Mouse (Mus musculus): ENCODE results near the gene Tmc6.
A peak's percentile ranks its signal among the peaks of the same experiment; 100 is the strongest.

Gene Tmc6

DNA sequence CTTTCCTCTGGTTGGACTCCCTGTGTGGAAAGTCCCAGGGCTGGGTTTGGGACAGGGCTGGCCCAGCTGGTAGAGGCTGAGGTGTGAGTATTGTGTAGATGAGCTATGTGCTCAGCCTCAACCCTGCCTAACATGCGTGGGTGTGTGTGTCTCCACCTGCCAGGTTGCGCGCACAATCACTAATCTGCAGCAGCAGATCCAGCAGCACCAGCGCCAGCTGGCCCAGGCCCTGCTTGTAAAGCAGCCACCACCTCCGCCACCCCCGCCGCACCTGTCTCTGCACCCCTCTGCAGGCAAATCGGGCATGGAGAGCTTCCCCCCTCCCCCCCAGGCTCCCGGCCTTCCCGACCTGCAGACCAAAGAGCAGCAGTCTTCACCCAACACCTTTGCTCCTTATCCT is 32.6 kb downstream of the Tmc6 start:
- DNase-seq = no peak

DNA sequence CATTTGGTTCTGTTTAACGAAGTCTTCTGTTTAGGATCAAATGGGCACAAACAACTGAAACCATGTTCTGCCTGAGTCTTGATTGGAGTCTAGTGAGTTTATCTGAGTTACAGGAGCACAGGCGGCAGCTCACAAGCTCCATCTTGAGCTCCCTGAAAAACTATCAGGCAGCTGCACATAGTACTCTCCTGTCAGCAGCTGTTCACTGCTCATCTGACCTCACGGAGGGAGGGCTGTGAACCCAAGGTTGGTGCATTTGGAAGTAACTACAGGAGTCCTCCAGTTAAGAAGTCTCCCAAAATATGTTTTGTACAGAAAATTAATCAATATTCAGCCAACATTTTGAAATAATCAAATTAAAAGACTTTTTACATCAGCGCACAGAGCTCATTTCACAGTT is 33.4 kb downstream of the Tmc6 start:
- DNase-seq = no peak

DNA sequence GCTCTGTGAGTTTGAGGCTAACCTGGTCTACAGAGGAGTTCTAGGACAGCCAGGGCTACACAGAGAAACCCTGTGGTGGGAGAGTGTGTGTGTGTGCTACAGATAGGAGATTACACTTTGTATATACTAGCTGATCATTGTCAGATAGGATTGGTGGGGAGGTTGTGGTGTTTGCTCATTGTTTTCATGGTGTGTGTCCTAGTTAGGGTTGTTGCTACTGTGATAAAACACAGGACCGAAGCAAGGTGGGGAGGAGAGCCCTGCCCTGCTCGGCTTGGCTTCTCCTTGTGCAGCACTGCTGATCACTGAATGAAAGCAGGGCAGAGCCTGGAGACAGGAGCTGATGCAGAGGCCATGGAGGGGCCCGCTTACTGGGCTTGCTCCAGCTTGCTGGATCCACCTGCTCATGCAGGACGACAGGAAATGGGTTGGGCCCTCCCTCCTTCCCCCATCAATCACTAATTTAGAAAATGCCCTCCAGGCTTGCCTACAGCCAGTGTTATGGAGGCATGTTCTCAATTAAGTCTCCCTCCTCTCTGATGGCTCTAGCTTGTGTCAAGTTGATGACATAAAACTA is 38.5 kb downstream of the Tmc6 start:
- no peak for DNase-seq

DNA sequence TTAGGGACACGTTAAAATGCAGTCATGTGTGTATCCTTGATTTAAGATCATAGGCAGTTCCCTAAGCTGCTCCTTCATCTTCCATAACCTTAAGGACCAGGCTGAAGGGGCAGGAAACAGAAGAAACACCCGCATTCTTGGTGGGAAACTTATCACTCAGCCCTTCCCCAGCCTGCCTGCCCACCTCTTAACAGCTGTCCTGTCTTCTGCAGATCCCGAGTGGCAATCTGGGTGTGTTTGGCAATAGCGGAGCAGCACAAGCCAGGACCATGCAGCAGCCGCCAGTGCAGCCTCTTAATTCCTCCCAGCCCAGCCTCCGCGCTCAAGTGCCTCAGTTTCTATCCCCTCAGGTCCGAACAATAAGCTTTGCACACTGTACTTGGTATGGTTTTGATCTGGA is 39.3 kb downstream of the Tmc6 start:
- no peak for DNase-seq

DNA sequence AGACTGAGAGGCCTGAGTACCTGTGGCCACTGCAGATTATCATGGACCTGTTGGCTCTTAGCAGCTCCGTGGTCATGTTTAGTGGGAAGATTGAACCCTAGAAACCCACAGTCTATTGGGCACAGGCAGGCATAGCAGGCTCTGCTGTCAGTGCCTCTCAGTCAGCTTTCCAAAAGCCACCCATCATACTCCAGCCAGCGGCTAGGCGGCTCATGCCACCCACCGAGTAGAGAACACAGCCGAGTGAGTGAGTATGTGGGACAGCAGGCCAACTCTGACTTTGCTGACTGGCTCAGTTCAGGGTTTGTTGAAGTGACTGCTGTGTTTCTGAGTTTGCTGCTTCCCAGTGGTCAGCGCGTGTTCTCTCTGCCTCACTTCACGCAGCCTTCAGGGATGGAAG is 39.8 kb downstream of the Tmc6 start:
- no peak for DNase-seq

DNA sequence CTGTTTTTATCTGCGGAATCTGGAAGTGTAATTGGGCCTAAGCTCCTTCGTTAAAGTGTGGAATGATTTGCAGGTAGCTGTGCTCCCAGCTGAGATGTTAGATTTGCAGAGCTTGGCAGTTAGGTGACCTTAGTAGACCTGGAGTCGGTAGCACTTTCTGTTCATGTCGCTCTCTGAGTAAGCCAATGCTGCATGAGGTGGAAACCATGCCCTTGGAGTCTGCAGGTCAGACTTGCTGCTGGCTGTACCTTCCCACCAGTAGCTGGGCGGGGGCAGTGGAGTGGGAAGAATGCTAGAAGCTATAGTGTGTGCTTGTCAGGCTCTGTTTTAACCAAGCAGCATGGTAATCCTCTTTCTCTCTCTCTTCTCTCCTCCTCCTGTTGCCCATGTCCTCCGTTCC is 40.9 kb downstream of the Tmc6 start:
- DNase-seq = peak in 1 of 2 experiments; percentile 28

DNA sequence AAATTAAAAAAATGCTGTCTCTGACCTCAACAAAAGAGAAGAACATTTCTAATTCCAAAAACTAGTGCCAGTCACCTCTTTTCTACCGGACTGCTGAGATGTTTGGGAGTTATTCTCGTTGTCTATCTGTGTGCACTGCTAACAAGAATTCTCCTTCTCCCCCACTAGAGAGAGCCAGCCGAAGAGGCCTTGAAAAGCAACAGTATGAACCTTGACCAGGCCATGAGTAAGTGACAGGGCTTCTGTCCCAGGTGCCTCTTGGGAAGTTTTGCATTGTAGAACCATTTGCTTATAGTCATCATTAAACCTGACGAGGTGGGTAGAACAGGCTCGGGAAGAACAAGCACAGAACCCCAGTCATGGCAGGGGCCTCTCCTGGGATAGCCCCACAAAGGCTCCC is 43.9 kb downstream of the Tmc6 start:
- DNase-seq = no peak

DNA sequence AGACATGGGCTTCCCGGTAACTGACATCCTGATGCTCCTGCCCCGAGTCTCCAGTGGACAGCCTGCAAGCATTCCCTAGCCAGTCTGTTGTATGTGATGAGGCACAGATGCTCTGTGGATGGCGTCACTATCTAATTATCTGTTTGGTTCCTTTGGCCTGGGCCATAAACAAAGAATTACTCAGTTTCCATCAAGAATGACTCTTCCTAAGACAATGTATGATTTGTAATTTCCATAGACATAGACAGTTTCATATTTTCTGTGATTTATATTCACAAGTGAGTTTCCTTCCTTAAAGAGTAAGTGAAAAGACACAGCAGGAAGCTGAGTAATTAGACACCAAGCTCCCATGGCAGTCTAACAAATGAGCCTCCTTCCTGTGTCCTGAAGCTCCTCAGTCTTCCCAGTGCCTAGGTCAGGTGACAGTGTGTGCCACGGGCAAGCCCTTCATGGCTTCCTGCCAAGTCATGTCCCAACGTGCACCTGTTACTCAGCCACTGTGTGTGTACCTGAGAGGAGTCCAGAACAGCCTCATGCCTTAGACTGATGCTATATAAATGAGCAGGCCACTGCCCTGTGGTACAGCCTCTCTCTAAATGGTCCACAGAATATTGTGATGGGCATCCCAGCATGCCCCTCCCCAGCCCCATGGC is 45.8 kb downstream of the Tmc6 start:
- DNase-seq = peak; percentile 52 to 63

DNA sequence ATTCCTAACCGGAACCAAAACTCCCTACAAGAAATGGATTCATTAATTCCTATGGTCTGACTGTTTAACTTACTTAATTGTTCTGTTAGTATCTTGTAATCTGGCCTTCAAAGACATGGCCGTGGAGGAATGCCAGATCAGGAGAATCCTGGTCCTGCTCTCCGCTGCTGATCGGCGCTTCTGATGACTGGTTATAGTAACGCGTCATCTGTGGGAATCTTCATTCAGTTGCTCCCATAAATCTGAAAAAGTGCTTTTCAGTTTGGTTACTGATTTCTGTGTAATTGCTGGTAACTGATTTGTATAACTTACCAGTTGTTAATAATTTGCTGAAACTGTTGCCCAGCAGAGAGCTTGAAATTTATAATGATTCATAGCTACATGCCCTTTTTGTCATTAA is 50.5 kb downstream of the Tmc6 start:
- DNase-seq = peak; percentile 54 to 55

DNA sequence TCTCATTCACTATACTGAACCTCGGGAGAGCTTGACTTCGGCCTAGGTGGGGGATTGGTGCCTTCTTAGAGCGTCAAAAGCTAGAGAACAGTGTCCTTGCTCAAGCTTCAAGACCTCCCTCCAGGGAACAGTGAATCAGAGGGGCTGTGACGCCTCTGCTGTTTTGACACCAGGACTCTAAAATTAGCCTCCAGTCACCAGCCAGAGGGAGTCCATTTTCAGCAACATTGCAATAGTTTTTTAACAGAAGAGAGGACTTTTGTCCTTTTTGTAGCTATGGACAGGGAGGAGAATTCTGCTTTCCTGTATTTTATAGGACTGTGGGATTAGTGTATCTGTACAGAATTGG is 51.5 kb downstream of the Tmc6 start:
- no peak for DNase-seq

DNA sequence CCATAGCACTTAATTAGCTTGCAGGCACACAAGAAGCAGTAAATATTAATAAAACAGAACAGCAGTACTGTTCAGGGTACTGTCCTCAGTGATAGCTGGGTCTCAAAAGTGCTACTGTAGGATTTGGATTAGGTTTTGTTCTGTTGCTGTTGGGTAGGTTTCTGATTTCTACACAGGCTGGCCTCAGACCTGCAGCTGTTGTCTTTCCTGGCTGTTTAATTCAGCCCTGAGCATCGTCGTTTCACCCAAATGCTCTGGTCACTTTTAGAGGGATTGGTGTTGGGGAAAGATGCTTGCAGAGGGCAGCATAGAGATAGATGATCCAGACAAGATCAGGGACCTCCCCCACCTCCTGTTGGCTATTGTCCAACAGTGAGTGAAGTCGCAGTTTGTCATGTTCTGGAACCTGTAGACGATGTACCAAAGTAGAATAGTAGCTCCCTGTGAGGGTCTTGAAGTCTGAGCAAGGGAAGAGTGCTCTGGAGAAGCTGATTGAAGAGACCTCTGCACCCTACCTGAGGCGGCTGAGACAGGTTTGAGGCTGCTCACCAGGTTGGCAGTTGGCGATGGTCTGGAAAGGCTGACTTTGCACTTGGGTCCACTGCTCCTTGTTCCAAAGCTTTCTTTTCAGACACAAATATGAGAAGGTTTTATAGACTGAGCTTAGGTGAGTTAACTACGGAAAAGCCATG is 52.1 kb downstream of the Tmc6 start:
- peak; percentile 78 to 84 for DNase-seq

DNA sequence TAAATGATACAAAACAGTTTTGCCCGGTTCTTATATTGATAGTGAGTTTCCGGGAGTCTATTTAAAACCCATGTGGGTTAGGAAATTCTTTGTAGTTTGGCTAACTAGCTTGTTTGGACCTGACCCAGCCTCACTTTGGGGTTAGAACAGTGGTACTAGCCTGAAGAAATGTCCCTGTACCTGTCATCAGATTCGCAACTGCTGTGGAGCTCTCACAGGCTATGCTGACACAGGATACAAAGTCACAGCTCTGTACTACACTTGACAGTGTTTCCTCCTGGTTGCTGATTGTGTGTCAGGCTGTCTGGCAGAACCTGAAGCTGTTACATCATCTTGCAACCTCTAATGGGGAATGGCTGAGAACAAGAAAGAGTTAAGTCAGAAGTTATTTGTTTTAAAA is 52.7 kb downstream of the Tmc6 start:
- DNase-seq = peak; percentile 20

DNA sequence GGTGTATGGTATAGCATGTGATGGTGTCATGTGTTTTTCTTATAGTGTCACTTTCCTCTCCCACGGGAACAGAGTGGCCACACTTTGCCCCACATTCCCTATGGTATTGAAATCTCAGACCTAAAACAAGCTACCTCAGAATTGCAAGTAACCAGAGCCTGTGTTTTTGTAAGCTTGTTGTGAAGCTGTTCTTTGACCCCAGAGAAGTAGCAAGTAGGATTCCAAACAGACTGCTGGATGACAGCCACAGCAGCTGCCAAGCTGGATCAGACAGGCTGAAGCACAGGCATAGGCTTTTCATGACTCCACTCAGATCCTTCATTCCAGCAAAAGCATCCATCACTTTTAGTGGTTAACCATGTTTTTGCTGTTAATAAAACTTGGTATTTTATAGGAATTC is 53.2 kb downstream of the Tmc6 start:
- peak; percentile 81 to 87 for DNase-seq

DNA sequence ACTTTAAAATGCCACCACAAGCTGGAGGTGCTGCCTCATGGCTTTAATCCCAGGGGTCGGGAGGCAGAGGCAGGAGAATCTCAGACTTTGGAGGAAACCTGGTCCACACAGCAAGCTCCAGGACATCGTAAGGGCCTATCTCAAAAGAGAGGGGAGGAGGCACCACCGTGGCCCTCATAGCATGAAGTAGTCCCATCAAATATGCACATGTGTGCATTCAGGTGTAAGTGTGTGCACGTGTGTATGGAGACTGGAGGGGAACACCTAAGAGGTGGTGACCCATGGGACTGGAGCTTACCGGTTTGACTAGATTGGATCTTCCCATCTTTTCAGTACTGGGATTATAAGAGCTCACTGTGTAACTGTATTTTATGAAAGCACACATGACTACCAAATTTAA is 53.8 kb downstream of the Tmc6 start:
- DNase-seq = no peak

DNA sequence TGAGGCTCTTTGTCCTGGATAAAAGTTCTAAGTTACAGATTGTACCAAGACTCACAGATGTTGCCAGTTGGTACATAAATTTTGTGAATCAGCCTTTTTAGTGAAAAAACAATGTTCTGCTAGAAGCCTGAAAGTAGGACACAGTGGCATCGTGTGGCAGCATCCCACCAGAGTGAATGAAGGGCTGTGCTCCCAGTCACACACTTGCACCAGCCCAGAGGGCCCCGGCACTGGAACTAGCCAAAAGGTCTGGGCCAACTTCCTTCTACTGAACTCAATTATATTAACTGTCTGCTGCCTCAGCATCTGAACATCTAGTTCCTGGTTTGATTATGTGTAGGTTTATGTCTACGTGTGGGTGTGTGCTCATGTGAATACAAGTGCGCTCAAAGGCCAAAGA is 55.0 kb downstream of the Tmc6 start:
- no peak for DNase-seq

DNA sequence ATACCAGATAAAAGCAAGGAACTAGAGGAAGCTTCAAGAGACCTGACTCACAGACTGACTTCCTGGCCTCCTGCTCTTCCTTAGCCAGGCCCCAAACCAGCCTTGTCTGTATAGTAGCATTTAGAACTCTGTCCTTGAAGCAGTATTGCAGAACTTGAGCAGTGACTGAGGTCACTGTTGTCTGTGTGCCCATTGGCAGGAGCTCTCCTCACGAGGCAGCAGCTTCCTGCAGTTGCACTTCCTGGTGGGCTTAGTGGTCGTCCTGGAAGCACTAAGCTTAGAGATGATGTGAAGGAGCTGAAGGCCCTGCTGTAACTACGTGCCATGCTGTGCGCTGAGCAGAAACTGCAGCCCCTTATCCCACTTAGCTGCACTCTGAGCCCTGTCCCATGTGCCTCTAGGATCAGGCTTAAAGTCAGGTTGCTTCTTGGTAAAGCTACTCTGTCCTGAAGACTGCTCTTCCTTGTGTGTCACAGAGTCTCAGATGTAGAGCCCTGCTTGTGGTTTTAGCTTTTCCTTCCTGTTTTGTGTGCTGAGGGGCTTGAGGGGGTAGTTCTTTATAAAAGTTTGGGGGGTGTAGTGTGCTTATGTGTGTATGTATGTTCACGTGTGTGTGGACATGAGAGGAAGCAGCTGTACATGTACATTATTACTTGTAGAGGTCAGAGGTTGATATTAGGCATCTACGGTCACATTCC is 57.2 kb downstream of the Tmc6 start:
- no peak for DNase-seq

DNA sequence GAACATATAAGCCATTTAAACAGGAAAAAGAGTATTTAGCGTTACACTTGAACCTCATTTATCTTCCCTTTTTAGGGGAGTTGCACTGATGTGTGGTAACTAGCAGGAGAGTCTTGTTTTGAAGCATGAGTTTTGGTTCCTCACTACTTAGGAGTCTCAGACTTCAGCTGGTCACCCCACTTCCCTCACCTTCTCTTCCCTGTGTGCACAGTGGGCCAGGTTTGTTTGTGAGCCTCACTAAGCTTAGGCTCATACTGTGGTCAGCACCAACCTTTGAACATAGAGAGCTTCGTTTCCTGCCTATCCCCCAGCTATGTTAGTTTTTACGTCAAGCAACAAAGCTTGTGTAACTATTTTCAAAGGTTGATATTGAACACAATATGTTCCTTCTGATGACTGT is 63.2 kb downstream of the Tmc6 start:
- DNase-seq = no peak

Measured in kidney, postnatal 36 days (tissue).